Mouse (Mus musculus) urinary bladder, adult 2 months (tissue): ENCODE data around the gene Scel. TPM values are rescaled to one million over a fixed set of nuclear protein-coding genes. Genes with fewer than 3 reads are reported as not detected.
A peak's percentile ranks its signal among the peaks of the same experiment; 100 is the strongest.

Source experiments
- DNase-seq: peaks from one replicate; pipeline ENCODE4 v3.0.0; 2022; ENCODE audit warnings: low spot score
- polyA plus RNA-seq: library from polyadenylated mRNA; depleted of rRNA; stranded (reverse); fragments of >200 nt; gene quantifications from 2 replicates; pipeline ENCODE4 v1.2.3, GENCODE M21; 2012

Scel gene
- polyA plus RNA-seq, 1 experiment, result 1.0 TPM

DNA sequence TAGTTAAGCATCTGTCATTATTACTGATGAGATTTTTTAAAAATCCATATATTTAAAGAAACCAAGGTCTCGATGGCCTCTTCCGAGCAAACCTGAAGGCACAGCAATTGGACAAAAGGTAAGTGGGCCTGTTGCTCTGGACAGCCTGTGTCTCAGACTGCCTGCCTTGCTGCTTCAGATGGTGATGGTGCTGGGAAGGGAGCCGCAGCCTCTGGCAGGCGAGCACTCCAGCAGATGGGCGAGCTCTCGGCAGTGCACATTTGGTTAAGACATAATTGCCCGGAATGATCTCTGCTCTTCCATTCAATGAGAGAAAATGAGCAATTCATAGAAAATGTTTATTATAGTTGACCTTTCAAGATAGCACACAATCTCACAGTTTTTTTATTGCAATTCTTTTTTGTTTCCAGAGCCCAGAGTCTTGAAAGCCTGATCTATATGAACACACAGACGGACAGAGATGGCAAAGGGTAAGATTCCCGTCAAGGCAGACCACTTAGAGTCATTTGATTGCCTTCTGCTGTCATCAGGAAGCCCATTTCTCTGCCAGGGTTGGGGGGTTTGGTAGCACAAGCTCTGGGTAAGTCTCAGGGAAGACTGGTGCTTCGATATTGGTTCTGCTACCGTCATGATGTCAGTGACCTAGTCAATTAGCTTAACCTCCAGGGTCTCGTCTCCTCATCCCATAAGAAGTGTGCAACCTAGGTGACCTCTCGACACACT is 58.6 kb downstream of the Scel start:
- no peak for DNase-seq

DNA sequence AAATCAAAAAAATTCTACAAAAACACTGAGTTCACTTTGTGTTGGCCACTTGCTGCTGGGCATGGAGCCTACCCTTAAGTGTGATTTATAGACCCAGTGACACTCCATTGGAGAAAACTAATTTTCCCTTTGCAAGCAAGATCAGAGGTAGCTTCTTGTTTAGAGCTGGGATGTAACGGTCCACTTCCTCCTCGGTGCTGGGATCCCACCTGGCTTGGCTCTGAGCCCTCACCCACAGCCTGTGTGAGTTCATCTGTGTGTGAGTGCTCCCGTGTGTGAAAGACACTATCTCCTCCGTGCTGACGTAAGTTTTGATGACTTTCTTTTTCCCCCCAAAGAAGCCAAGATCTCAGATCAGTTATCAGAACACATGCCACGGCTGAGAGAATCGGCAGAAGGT is 62.7 kb downstream of the Scel start:
- DNase-seq, result no peak

DNA sequence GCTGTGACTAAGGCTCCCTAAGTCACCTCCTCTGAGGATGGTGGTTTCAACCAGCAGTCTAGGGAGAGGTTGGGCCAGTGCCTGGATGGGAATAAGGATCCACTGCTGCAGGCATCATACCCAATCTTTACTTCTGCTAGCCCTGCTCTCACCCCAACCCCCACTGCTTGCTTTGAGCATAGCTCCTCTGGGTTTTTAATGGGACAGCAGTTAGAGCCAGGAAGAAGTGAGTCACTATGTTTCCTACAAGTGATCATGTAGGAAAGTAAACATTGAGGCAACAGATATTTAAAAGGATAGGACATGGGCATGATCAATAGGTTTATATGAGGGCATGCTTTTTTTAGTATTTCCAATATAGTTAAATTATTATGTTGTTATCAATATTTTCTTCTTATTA is 63.9 kb downstream of the Scel start:
- DNase-seq, result no peak

DNA sequence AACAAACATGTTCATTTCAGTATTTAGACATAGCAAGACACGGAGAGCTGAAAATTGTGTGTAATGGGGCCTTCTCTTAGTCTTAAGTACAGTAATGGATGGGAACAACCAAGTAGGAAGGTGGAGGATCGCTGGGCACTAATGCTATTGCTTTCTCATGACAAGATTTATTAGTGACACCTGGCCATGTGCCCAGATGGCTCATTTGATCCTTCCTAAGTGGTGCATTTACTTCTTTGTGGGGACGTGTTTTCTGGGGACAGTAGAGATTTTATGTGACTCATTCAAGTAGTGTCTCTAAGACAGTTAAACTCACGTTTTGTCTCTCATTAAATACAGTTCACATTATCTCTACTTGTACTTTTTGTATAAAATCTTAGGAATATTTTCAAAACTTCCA is 73.5 kb downstream of the Scel start:
- no peak for DNase-seq

DNA sequence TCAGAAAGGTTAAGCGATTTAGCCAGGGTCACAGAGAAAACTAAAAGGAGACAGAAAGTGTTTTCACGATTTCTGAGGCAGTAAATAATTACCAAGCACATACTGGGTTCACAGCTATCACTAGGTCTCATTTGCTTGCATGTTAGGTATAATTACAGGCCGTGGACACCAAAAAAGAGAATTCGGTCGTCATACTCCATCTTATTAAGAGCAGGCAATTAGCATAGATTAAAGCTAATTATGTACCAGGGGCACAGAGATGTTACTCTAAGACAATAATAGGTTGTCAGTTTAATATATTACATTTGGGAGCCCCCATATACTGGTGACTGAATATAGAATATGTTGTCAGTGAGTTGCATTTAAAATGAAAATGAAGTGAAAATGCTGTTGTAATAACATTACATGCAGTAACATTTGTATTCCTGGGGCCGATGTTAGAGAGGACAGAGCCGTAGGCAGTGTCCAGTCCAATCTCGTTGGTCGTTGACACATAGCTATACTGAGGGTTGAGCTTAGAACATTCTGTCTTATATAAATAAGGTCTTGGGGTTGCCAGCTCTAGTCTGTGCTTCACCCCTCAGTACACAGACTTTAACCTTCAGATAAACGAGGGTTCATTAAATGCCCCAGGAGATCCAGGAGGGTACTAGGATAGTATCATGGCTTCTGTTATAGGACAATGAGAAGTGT is 74.2 kb downstream of the Scel start:
- no peak for DNase-seq

DNA sequence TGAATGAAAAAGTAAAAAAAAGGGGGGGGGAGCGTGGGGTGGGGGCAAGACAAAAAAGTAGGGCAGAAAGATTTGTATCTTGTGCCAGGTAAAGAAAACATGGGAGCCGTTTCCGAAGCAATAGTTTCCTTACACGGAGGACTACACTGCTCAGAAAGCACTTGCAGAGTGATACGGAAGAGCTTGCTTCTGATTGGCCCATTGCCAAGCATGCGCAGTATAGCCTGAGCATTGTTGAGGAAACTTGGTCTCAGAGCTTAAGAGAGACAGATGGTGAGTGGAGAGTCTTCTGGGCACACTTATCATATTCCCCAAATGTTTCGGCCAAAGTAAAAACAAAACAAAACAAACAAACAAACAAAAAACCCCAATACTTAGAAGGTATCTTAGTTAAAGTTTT is 76.7 kb downstream of the Scel start:
- no peak for DNase-seq

DNA sequence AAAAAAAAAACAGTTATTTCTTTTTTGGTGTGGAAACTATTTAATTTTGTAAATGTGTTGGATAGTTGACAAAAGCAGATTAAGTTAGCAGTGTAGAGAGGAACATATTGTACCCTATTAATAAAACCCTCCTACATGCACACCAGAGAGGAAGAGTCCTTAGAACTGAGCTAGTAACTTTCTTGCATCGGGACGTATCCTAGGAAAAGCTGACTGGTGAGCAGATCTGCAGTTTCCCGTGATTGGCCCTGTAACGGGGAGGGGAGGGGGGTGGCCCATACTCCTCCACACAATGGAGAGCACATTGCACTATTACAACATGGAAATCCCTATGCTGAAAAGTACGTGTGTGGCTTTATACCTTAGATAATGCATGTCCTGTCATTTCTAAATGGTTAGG is 82.7 kb downstream of the Scel start:
- DNase-seq, result no peak

DNA sequence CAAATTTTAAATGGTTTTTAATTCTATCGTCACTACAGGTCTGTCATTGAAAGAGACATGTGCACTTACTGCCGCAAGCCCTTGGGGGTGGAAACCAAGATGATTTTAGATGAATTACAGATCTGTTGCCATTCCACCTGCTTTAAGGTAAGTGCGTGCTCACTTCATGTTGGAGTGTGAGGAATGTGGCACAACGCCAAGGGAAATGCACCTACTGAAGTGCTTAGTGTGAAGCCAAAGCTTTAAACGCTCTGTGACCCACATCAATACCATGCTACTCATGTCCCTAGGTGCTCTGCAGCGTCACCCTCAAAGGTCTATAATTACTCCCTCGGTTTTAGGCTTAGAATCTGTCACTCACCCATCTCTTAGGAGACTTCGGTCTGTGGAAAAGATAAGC is 94.9 kb downstream of the Scel start:
- DNase-seq, result no peak

DNA sequence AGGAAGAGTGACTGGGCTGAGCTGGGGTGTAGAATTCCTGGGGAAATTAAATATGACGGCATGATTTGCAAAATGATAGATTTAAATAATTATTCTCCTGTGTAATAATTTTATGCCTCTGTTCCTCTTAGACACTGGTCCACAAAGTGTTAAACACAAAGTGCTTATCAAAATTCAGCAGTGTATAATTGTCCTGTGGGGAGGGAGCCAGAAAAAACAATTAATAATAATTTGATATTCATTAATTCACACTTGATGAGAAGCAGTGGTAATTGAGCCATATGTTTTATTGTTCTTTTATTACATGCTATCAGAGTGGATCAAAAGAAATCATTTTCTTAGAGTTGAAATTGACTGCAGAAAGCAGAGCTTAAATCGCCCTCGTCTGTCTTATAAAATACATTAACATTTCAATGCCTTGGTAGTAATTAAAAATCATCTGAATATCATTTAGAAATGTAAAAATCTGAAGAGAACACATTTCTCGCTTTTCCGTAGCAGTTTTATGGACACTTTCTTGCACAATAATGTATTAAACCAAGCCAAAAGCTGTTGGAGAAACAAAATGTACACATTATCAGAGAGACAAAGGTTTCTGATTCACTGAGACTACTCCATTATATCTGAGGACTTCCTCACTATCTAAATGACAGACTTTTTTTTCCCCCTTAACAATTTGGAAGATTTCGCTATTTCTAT is 100.6 kb downstream of the Scel start:
- no peak for DNase-seq

DNA sequence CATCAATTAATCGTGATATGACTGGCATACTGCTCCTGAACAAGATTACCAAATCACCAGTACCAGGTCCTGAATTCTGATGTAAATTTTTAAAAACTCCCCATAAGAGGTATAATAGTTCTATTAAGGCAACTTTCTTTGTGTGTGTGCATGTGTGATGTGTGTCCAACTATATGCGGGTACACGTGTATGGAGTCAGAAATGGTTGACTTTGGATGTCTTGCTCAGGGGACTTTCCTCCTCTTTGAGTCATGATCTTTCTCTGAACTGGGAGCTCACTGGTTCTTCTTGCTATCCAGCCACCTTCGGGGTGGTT is 101.1 kb downstream of the Scel start:
- DNase-seq, result no peak

DNA sequence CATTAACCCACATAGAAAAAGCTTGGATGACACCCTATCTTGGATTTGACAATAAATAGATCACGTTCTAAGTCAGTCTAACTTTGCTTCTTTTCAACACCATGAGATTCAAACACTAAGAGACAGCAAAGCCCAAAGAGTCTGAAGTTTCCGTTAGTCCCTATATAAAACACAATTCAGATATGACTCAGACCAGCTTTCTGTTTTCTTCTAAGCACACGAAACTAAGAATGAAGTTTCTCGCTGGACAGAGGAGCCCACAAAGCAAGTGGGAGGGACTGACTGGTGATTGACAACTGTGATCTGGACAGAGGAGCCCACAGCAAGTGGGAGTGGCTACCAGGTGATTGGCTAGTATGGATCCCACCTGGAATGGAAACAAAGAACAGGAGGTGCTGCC is 106.6 kb downstream of the Scel start:
- no peak for DNase-seq

DNA sequence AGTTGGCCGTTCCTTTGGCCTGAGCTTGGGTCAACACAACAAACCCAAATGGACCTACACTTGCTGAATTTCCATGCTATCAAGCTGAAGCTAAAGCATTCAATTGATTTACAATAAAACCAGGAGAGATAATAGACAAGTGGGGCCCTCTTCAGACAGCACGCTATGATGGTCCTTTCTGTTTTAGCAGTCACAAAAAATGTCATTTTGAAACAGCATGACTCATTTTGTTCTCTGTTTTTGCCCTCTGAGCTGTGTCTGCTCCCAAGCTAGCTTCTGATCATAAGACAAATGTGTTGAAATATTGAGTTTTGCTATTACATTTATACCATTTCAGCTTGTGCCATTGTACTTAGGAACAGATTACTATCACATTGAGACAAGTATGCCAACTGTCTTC is 108.1 kb downstream of the Scel start:
- DNase-seq, result no peak

DNA sequence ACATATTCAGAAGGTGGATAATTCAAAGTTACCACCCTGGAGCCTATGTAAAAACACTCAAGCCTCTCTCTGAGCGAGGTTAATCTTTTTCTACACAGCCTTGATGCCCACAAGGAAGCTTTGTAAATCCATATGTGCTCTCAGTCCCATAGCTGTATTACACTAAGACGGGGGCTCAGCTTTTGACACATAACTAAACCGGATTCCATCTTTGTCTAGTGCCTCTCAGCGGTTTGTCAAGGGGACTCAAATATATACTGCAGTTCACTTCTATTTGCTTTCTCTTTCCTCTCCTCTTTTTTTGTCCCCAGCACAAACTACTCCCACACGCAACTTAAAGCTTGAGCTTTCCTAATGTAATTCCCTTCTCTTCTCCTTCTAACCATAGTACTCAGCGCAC is 113.0 kb downstream of the Scel start:
- DNase-seq, result no peak

DNA sequence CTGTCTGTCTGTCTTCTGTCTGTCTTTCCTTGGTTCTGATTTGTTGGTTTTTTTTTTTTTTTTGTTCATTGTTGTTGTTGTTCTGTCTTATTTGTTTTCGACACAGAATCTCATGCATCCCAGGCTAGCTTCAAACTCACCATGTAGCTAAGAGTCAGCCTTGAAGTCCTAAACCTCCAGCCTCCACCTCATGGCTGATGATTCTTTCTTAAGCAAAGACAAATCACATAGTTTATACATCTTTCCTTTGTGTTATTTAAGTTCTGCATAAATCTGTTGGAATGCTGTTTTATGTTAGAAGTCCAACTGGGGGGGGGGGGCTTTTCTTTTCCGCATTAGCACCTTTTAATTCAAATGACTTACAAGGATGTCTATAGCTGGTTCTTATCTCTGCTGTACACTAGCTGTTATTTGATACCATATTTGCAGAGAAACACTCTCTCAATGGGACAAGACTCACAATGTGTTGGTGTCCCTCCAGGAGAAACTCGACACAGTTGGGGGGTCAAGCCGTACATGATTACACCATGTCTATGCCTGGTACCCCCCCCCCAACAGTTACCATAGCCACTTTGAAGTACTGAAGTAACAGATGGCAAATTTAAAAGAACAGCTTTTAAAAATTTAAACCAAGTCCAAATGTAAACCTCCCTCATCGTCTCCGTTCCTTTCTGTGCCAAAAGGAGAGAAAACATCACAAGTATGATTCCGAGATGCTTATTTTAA is 116.7 kb downstream of the Scel start:
- no peak for DNase-seq

DNA sequence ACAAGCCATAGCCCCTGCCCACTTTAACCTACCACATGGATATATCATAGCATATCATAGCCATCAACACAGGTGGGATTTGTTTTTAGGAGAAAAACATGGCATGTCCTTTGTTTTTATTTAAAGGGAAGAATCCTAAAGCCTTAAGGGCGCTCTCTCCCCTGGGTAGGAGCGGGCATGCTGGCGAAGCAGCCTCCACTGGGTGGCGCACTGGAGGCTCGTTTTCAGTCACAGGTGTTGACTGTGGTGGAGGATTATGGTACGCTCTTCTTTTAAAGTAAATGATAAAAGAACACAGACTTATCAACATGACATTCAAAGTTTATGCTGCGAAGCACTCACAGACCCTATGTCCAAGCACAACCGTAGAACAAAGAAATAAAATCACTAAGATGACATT is 117.4 kb downstream of the Scel start:
- no peak for DNase-seq

DNA sequence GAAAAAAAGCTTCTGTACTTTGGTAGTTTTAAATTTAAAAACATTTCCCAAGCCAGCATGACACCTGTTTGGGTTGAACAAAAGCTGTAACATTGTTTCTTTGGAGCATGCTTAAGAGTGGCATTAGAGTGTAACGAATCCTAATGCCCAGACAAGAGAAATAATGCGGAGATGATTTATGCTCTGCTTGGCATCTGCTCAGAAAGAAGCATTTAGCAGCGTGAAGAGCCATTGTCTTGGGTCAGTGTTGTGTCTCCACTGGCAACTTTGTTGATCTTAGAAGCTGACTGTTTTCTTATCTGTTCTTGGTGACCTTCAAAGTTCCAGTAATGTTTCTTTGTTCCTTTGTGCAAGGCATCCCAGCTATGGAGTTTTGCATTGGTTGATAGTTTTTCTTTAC is 130.8 kb downstream of the Scel start:
- no peak for DNase-seq

DNA sequence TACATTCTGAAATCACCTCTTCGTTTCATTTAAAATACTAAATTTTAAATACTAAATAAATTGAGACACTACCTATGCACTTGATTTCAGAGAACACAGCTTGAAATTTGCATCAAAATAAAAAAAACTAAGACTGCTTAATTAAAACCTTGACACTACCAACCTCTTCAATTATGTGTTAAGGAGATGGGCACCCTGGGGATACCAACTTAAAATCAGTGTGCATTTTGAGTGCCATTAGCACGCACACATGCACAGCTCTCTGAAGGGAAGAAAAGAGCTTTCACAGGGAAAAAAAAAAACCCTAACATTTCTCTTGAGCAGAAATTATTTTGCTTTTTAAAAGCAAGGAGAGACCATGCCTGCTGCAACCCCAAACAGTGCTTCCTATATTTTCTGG is 134.8 kb downstream of the Scel start:
- no peak for DNase-seq

DNA sequence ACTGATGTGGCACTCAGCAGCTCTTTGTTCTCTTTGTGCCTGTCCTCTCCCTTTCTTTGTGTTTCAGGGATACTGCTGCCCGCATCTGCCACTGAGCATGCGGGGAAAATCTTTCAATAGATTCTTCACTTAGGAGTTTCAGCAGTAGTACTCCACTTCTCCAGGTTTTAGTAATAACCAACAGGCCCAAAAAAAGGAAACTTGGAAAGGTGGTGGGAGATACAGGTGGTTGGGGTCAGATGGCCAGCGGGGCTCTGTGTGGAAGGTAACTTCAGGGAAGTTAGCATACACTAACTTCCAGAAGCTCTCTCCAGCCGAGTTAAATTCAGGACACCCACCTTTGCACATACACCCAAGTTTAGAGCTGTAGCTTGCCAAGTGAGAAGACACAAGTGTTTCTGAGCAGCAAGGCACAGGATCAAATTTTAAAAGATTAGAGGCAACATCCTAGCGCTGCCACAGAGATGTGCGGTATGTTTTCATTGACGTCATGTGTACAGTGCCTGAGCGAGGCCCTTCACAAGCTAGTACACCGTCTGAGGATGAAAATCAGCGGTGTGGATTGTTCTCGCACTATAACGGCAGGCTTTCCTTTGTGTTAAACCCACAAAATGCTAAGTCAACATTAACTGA is 135.6 kb downstream of the Scel start:
- no peak for DNase-seq

DNA sequence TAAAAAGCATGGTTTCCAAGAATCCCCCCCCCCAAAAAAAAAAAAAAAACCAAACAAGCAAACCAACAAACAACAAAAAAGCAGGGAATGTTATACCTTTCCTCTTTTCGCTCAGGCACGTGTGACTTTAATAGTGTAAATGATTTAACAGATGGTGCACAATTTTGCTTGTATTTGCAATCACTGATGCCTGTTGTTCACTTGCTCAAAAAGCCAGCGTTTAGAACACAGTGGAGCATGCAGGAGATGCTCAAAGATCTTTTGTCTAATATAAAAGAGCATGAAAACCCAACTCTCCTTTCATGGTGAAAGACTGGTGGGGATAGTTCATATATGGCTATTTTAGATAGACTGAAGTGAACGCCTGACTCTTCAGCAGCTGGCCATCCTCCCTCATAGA is 136.2 kb downstream of the Scel start:
- DNase-seq, result no peak

DNA sequence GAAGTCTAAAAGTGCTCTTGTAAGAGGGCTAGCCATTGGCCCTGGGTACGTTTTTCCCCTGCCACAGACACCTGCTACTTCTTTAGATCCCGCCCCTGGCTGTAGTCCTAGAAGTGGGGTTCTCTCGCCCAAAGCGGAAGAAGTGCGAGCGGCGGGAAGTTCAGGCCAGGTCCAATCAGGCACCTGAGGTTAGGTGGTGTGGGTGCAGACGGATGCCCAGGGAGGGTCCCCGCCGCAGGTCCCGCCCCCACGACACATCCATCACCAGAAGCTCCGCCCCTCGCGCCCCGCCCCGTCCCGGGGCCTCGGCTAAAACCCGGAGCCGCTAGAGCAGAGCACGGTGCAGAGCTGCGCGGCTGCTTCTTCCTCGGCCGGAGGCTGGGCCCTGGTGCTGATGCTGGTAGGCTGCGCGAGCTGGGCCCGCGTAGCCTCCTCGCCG is 136.8 kb downstream of the Scel start, which contains the start of gene Slain1:
Slain1 (plus strand) TSS at position 333 of the 439 bp plus-strand sequence.
- peak; percentile 41 for DNase-seq

DNA sequence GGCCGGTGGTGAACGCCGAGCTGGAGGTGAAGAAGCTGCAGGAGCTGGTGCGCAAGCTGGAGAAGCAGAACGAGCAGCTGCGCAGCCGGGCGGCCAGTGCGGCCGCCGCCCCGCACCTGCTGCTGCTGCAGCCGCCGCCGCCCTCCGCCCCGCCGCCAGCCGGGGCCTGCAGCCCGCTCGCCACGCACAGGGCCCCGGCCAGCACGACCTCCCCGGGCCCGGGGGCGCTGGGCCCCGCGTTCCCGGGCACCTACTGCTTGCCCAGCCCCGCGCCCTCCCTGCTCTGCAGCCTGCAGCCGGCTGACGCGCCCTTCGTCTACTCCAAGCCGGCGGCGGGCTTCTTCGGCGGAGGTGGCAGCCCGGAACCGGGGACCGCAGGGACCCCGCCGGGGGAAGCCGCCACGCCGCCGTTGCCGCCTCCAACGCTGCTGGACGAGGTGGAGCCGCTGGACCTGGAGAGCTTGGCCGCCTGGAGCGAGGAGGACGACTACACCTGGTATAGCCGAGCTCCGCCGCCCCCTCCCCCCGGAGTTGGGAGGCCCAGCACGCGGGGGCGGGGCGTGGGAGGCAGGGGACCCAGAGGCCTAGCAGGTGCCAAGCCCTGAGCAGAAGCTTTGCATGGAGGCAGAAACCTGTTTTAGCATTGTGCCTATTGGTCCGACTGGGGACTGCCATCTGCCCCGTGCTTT is 137.4 kb downstream of the Scel start:
- peak; percentile 33 for DNase-seq
